Mouse (Mus musculus) forebrain, postnatal 0 days (tissue): ENCODE data around the gene Sipa1l3. TPM values are rescaled to one million over a fixed set of nuclear protein-coding genes. Genes with fewer than 3 reads are reported as not detected.
A peak's percentile ranks its signal among the peaks of the same experiment; 100 is the strongest.

Source experiments
- ATAC-seq: fragments of 200-750 bp; cut with Nextera tagmentation; 2 replicates; pipeline ENCODE4 v1.8.0; 2017; ENCODE audit warnings: mild to moderate bottlenecking, moderate library complexity
- DNase-seq: peaks from one replicate; pipeline ENCODE4 v3.0.0-alpha.2; 2015
- H3K27ac ChIP-seq: fragments of 300-500 bp; sonication (generic); 2 replicates; pipeline ENCODE4 v1.5.1; 2014; ENCODE audit warnings: low read depth, mild to moderate bottlenecking, antibody characterized with exemption, low read length, moderate library complexity, mixed read lengths
- H3K27me3 ChIP-seq: fragments of 300-500 bp; sonication (generic); 2 replicates; pipeline ENCODE4 v1.6.1; 2014; ENCODE audit warnings: mild to moderate bottlenecking, low read length, mixed read lengths; ENCODE audit not compliant: insufficient read depth
- H3K36me3 ChIP-seq: fragments of 300-500 bp; sonication (generic); 2 replicates; pipeline ENCODE4 v1.6.1; 2014; ENCODE audit warnings: mild to moderate bottlenecking, moderate library complexity; ENCODE audit not compliant: insufficient read depth
- H3K4me1 ChIP-seq: fragments of 300-500 bp; sonication (generic); 2 replicates; pipeline ENCODE4 v1.6.1; 2014; ENCODE audit warnings: antibody characterized with exemption; ENCODE audit not compliant: insufficient read depth
- H3K4me2 ChIP-seq: fragments of 300-500 bp; sonication (generic); 2 replicates; pipeline ENCODE4 v1.6.1; 2014; ENCODE audit warnings: low read depth, mild to moderate bottlenecking, moderate library complexity
- H3K4me3 ChIP-seq: fragments of 300-500 bp; sonication (generic); 2 replicates; pipeline ENCODE4 v1.5.1; 2014; ENCODE audit warnings: low read depth, low read length, mixed read lengths
- H3K9ac ChIP-seq: fragments of 300-500 bp; sonication (generic); 2 replicates; pipeline ENCODE4 v1.6.1; 2014; ENCODE audit warnings: mild to moderate bottlenecking
- H3K9me3 ChIP-seq: fragments of 300-500 bp; sonication (generic); 2 replicates; pipeline ENCODE4 v1.6.1; 2016; ENCODE audit warnings: low read length
- CTCF ChIP-seq: sonication (generic); IDR thresholded peaks from 2 replicates; pipeline ENCODE4 v1.5.1; 2016; ENCODE audit warnings: antibody characterized with exemption, control low read depth, low read depth
- WGBS: fragments of 180-500 bp; shearing (Covaris S2); extraction: QIAGEN DNeasy Blood & Tissue Kit; methylation state at CpG from one replicate; pipeline ENCODE4 v1.1.7; 2014; 5-methylcytosine and 5-hydroxymethylcytosine counted together
- polyA plus RNA-seq: library from polyadenylated mRNA; unstranded; fragments of >200 nt; fragmentation: Nextera tagmentation; extraction: Ambion mirVana; gene quantifications from 2 replicates; pipeline ENCODE4 v1.2.1, GENCODE M21; 2015
- total RNA-seq: library from RNA; depleted of rRNA; stranded (reverse); fragments of >200 nt; gene quantifications from 2 replicates; pipeline ENCODE4 v1.2.3, GENCODE M21; 2014

The Sipa1l3 gene
- total and polyA plus RNA-seq, 2 experiments from 2014 or later = 12.1 to 44.1 TPM

- ATAC-seq (no peak), DNase-seq (no peak)
- no peak overlapping the region for H3K4me3 ChIP-seq
- H3K9me3 ChIP-seq = no peaks in the 10 kb centered on the region
- no peak for TF ChIP-seq CTCF
- no peaks in the 10 kb centered on the region for H3K36me3 ChIP-seq
- WGBS = 85% methylated on average over 24 of the region's 24 CpGs
- no peak overlapping the region for H3K4me2 ChIP-seq
- H3K27ac ChIP-seq = no peak overlapping the region
- no peaks in the 10 kb centered on the region for H3K27me3 ChIP-seq
- 0 out of 2 replicates have a peak, but pooled peaks cover 5% of the 10 kb centered on the region for H3K4me1 ChIP-seq
- H3K9ac ChIP-seq = no peak overlapping the region
These were observed 222.4 kb downstream of the Sipa1l3 start for GRCm38 (mm10) chr7:29295861-29296647.

GRCm38 (mm10) chr7:29294111-29294761, 224.2 kb downstream of the Sipa1l3 start:
- DNase-seq (no peak), ATAC-seq (no peak)
- Histone ChIP-seq H3K4me1 (0 out of 2 replicates have a peak, but pooled peaks cover 5% of the 10 kb centered on the region), H3K4me2 (no peak overlapping the region), H3K36me3 (no peaks in the 10 kb centered on the region), H3K27ac (no peak overlapping the region), H3K9ac (no peak overlapping the region), H3K27me3 (no peaks in the 10 kb centered on the region), H3K4me3 (no peak overlapping the region), H3K9me3 (no peaks in the 10 kb centered on the region)
- WGBS = 69% methylated on average over 13 of the region's 13 CpGs
- TF ChIP-seq CTCF = no peak

DNA sequence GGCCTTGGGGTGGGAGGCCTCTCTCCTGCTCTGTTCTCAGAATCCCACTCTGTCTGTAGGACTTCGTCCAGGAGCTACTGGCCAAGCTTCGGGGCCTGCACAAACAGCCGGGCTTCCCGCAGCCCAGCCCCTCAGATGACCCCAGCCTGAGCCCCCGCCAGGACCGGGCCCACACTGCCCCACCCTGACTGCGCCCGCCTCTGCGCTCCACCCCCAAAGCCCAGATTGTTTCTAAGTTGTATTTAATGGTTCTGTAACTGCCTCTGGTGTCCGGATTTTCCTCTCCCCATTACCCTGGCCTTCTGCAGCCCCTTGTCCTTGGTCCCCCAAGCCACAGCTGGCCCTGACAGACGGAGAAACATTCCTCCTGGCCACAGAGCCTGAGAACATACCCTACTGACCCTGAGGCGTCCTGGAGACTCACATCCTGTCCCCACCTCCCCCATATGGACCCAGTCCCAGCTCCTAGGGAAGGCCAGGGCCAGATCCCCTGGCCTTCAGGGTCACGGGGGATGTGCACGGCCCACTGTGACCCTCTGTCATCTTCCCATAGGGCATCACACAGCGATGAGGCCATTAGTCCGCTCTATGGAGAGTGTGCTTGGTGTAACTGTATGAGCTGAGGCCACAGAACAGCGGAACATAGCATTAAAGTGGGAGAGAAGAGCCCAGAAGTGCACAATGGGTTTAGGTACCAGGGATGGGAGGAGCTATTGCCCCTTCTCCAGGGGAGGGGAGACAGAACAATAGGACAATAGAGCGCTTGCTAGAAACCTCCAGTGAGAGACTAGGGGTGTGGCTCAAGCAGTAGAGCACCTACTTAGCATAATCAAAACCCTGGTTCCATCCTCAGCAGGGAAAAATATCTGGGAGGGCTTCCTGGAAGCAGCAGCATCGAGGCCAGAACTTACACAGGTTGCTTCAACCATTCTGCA, 225.0 kb downstream of the Sipa1l3 start:
- no peaks in the 10 kb centered on the region for H3K36me3 ChIP-seq
- DNase-seq (no peak), ATAC-seq (no peak)
- no peak overlapping the region for H3K9ac ChIP-seq
- 0 out of 2 replicates have a peak overlapping the region, but pooled peaks have one; percentile 9 for H3K27ac ChIP-seq
- no peak overlapping the region for H3K4me3 ChIP-seq
- no peak overlapping the region for H3K4me2 ChIP-seq
- WGBS = 41% methylated on average over 19 of the region's 19 CpGs
- TF ChIP-seq CTCF = no peak
- 0 out of 2 replicates have a peak, but pooled peaks cover 5% of the 10 kb centered on the region for H3K4me1 ChIP-seq
- no peaks in the 10 kb centered on the region for H3K9me3 ChIP-seq
- no peaks in the 10 kb centered on the region for H3K27me3 ChIP-seq

DNA sequence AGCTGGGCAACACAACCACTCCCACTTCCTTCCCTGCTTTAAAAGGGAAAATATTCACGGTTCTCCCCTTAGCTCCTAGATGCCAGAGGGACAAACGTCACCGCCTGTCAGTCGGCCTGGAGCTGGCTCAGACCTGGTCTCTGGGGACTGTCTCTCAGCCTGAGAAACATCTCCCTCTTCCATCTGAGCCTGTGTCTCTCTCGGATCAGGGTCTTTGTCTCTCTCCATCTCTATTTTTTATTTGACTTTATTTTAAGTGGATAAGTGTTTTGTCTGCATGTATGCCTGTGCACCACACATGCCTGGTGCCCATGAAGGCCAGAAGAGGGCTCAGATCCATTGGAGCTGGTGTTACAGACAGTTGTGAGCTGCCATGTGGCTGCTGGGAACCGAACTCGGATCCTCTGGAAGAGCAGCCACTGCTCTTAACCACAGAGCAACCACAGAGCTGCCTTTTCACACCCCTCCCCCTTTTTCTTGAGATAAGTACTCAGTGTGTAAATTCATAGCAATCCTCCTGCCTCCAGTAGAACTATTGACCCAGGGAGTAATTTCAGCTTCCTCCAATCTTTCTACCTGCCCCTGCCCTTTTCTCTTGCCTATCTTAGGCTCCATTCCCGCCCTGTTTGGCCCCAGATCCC, 225.9 kb downstream of the Sipa1l3 start:
- Histone ChIP-seq H3K9ac (no peak overlapping the region; the same call in 1 of the 2 replicates), H3K27me3 (no peaks in the 10 kb centered on the region), H3K4me2 (no peak overlapping the region), H3K4me1 (0 out of 2 replicates have a peak, but pooled peaks cover 5% of the 10 kb centered on the region), H3K27ac (0 out of 2 replicates have a peak overlapping the region, but pooled peaks have one; percentile 40), H3K9me3 (no peaks in the 10 kb centered on the region), H3K4me3 (no peak overlapping the region), H3K36me3 (no peaks in the 10 kb centered on the region)
- ATAC-seq (no peak), DNase-seq (no peak)
- WGBS = 28% methylated on average over 8 of the region's 8 CpGs
- TF ChIP-seq CTCF = no peak

DNA sequence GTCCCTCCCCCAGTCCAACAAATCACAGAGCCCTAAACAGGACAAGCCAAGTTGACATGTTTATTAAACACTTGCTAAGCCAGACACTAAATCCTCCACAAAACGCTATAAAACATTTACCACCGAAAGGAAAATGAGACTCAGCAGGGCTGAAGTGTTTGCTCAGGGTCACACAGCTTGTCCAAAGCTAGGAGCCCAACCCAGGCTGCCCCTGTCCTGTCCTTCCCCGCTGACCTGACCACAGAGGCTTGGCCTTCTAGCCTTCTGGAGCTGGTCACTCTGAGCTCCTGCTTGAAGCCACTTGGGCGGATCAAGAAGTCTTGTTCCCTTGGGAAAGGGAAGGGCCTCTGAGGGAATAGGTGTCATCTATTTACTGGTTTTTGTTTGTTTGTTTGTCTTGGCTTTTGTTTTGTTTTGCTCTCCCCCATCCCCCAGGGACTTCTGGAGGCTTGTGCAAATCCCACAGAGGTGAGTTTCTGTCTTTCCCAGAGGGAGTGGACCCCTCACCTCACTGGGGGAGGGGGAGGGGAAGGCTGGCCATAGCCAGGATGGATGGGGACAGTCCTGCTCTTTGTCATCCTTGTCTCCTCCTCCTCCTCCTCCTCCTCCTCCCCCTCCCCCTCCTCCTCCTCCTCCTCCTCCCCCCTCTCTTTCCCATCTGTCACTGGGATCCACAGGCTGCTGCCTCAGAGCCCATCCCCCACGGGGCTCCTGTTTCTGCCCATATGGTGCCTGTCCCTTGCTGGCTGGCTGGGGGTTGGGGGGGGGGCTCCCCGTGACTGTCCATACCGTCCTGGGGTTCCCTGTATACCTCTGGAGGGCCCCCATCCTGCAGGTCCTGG, 226.6 kb downstream of the Sipa1l3 start:
- 0 out of 2 replicates have a peak, but pooled peaks cover 5% of the 10 kb centered on the region for H3K4me1 ChIP-seq
- TF ChIP-seq CTCF = no peak
- peak overlapping the region; percentile 45; the same call in 1 of the 2 replicates for H3K27ac ChIP-seq
- ATAC-seq (peak; percentile 21; the same call in 1 of the 2 replicates), DNase-seq (no peak)
- no peak overlapping the region for H3K4me2 ChIP-seq
- no peak overlapping the region for H3K4me3 ChIP-seq
- no peaks in the 10 kb centered on the region for H3K27me3 ChIP-seq
- H3K9ac ChIP-seq = no peak overlapping the region; the same call in 1 of the 2 replicates
- WGBS = 30% methylated on average over 6 of the region's 7 CpGs
- H3K36me3 ChIP-seq = no peaks in the 10 kb centered on the region
- H3K9me3 ChIP-seq = no peaks in the 10 kb centered on the region
